Mouse (Mus musculus) kidney, adult 2 months (tissue): ENCODE measurements at regions not wholly inside any gene's neighbourhood (a gene's known extent, or its start where the extent isn't known, plus 50 kb on each side); places are given as distances from the start of the nearest gene placed in this dataset.

Experiments used
- CTCF ChIP-seq: fragments of 200-500 bp; conservative IDR thresholded peaks from 2 replicates; pipeline ENCODE4 v1.5.1; 2011; ENCODE audit warnings: low read depth, mild to moderate bottlenecking, control low read depth, low read length, moderate library complexity, mixed read lengths; ENCODE audit not compliant: insufficient read depth, insufficient read length
- POLR2A ChIP-seq: fragments of 200-500 bp; IDR thresholded peaks from one replicate; pipeline ENCODE4 v1.6.1; 2011; ENCODE audit warnings: low read depth, low read length, control low read depth

GRCm38 (mm10) chr8:116320014-116320680 is 184.6 kb upstream of the Dynlrb2 start:
- no peak for TF ChIP-seq CTCF
- no peak for TF ChIP-seq POLR2A
